In the genomic region with DNA sequence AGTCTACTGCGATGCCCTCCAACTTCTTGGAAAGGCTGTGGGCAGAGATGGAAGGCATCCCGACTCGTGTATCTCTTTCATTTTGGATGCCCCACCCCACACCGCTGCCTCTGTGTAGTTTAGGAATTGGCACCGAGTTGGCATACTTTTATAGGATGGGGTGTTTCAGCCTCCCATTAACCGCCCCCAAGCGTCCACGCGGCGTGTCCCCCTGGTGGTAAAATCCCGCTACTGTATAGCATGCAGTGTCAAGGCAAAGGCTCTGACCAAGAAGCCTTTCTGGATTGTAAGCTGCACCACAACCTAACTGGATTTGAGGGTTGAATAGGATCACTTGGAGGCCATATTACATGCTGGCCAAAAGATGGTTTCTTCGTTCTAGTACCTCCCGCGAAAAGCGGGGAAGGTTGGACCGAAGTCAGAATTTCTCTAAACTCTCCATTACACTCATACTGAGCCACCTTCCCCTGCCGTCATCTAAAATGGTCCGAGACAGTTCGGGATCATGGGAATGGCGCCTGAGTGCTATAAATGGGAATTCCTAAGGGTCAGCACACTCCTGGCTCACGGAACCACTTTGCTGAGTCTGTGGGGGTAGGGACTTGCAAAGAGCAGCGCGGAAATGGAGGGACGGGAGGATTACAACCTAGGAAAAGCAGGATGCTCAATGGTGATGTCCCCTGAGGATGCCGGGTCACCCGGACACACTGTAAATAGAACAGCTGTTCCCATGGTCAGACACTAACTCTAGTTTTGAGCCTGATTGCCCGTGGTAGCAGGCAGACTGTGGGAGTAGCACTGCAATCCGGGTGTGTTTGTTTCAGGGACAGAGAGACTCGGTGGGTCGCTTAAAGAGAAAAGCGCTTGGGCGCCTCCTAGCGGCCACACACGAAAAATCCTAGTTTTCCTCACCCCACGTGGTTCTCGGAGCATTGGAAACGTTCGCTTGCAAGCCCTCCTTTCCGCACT, we compare ENCODE assay signal across 7 mouse cellular contexts. TPM values are rescaled to one million over a fixed set of nuclear protein-coding genes. Genes with fewer than 3 reads are reported as not detected.
DNase-seq lines count a peak whose midpoint lies in the region; ATAC-seq lines count a peak whose summit lies in the region.

No protein-coding gene starts in this region.

- peaks cover 18% of the 10 kb centered on the region; the same call in 1 of the 2 replicates for H3K4me1 ChIP-seq in forebrain, embryonic 13.5 days
- H3K4me1 ChIP-seq in hindbrain, embryonic 10.5 days (replicated peaks), result peaks cover 41% of the 10 kb centered on the region

- peaks cover 94% of the 10 kb centered on the region for H3K27me3 ChIP-seq in forebrain, embryonic 13.5 days
- peaks cover 99% of the 10 kb centered on the region for H3K27me3 ChIP-seq in hindbrain, embryonic 10.5 days (ENCODE audit: insufficient read depth, poor library complexity, severe bottlenecking)

- WGBS in forebrain, embryonic 13.5 days, result under 1% methylated on average over 39 of the region's 39 CpGs
- 1% methylated on average over 39 of the region's 39 CpGs for WGBS in hindbrain, embryonic 10.5 days

- DNase-seq in Muller cell, postnatal 12 days (ENCODE audit: inconsistent ontology term), result peak; percentile 73
- DNase-seq in c-Kit-positive CD71-positive TER-119-positive erythroid progenitor cells, embryonic 14.5 days (ENCODE audit: low spot score), result peak; percentile 49
- DNase-seq in hindbrain, embryonic 10.5 days (ENCODE audit: low spot score), result peak; percentile 87
- DNase-seq in layer of hippocampus, adult 9-11 months, result peak; percentile 61
- DNase-seq in right cerebral cortex, postnatal 10 days (ENCODE audit: low spot score in 2 of 2), result peak; percentile 83 to 88

- no peaks in the 10 kb centered on the region for H3K36me3 ChIP-seq in forebrain, embryonic 13.5 days (ENCODE audit: poor library complexity, severe bottlenecking)
- no peaks in the 10 kb centered on the region for H3K36me3 ChIP-seq in hindbrain, embryonic 10.5 days

- peak overlapping the region; percentile 53 for H3K4me2 ChIP-seq in forebrain, embryonic 13.5 days

- no peaks in the 10 kb centered on the region for H3K9me3 ChIP-seq in forebrain, embryonic 13.5 days (replicated peaks)
- no peaks in the 10 kb centered on the region for H3K9me3 ChIP-seq in hindbrain, embryonic 10.5 days

- H3K9ac ChIP-seq in forebrain, embryonic 13.5 days, result peak overlapping the region; percentile 12; the same call in 1 of the 2 replicates

- no peak overlapping the region for H3K27ac ChIP-seq in forebrain, embryonic 13.5 days
- H3K27ac ChIP-seq in hindbrain, embryonic 10.5 days, result no peak overlapping the region

- peak; percentile 70 for ATAC-seq in forebrain, embryonic 13.5 days
- peak; percentile 74 for ATAC-seq in megakaryocyte, adult 5-6 weeks (ENCODE audit: poor library complexity, severe bottlenecking)

- H3K4me3 ChIP-seq in forebrain, embryonic 13.5 days, result peak overlapping the region; percentile 26
- peak overlapping the region; percentile 44 for H3K4me3 ChIP-seq in hindbrain, embryonic 10.5 days

RNA-seq across cellular contexts. Expression of a gene that starts 15.7 kb away (rescaled TPM):
- polyA plus RNA-seq in forebrain, embryonic 13.5 days (2015; fragmentation: Nextera tagmentation; extraction: Ambion mirVana), result 3.1 and 3.2 TPM in 2 replicates
- 3.2 and 5.0 TPM in 2 replicates for polyA plus RNA-seq in hindbrain, embryonic 10.5 days (2016; fragmentation: Nextera tagmentation; extraction: Ambion mirVana)
- total RNA-seq in megakaryocyte, adult 5-6 weeks (2015), result not detected in 2 replicates
- total RNA-seq in megakaryocyte, adult 5-6 weeks (2017), result not detected in 2 replicates
